Mouse (Mus musculus) telencephalon, adult 2 months (tissue): Measurements from ENCODE around the gene Ahcy.
"Not testable (repeated sequence)": the region's sequence is repeated elsewhere in the genome, so short reads cannot be mapped to it uniquely, and the experiment has no call there.

Experiments used
- DNase-seq: peaks from one replicate; pipeline ENCODE4 v3.0.0-alpha.2; 2011; ENCODE audit warnings: low read depth, low spot score

Gene Ahcy

DNA sequence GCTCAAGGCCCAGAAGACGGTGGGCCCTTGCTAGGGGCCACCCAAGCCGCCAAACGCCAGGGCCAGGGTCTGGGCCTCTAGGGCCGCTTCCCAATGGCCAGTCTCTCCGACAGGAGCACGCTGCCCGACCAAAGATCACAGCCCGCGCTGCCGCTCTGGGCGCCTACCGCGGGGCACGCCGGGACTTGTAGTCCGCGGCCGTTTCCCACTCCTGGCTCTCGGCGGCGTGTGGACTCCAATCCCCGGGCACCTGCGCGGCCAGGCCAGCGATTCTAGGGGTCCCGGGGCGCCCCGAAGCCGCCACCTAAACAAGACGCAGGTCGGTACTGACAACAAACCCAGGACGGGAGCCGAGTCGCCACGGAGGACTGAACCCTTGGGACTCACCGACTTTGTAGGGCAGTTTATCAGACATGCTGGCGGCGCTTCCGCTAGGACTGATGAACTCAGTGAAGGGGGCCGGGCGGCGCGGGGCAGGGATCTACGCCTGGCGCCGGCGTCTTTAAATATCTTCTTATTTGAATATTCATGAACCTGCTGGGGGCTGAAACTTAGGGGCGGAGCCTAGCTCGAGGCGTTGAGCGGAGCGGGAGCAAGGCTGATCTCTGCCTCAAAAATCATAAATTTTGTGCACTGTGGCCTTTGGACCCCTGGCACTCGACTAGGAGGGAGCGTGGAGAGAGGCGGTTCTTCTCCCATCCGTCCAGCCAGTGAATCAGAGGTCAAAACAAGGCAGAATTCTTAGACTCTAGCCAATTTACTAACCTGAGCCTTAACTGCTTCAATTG, at the start of gene Ahcy:
TSS of gene Ahcy (minus strand) at position 520 of the 788 bp plus-strand sequence.
- DNase-seq, result peak; percentile 82

DNA sequence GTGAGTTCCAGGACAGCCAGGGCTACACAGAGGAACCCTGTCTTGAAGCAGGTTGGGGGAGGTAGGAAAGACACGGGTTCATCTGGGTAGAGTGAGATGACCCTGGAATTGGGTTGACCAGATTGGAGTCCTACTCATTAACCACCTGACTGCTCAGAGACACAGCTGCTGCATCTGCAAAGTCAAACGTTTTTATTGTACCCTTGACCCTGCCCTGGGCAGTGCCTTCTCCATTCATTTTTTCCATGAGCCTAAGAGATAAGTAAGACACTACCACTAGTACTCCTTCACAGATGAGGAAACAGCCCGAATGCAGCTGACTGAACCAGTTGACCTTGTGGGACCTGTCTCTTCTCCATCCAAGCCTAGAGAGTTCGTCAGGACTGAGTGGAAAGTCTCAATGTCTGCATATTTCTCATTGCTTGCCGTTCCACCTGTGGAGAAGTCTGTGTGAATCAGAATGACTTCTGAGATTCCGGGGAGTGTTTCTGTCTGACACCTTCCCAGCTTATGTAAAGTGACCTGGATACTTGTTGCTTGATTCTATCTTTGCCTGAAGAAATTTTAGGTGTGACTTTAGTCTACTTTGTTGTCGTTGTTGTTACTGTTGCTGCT, 41.0 kb upstream of the Ahcy start:
- DNase-seq, result no peak

DNA sequence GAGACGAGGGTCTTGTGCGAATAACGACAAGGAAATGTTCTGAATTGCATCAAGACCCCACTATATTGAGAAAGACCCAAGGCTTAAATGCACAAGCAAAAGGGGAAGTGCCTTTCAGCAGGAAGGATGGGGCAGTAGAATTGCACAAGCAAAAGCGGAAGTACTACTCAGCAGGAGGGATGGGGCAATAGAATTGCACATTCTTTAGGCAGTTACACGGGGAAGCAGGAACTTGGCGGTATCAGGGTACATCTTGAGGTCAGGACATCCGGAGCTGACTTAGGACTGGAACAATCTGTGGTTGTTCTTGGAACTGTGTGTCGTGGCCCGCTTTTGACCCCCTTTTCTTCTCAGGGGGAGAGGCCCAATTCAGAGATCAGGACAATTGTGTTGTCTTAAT, 33.0 kb upstream of the Ahcy start:
- DNase-seq, result not testable (repeated sequence)

DNA sequence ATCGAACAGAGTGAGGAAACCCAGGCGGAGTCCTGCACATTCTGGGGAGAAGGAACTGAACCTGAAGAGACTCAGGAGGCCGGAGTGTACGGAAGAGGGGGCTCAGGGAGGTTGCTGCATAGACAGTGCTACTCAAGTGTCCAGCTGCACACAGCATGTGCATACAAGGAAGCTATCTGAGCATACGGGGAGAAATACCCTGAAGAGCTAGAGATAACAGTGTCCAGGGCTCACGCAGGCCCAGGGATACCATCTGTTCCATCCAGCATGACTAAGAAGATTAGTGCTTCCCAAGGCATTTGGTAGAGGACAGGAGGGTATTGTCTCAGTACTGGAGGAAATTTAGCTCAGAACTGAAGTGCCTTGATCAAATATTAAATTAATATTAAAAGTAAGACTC, 29.3 kb upstream of the Ahcy start:
- DNase-seq, result no peak

DNA sequence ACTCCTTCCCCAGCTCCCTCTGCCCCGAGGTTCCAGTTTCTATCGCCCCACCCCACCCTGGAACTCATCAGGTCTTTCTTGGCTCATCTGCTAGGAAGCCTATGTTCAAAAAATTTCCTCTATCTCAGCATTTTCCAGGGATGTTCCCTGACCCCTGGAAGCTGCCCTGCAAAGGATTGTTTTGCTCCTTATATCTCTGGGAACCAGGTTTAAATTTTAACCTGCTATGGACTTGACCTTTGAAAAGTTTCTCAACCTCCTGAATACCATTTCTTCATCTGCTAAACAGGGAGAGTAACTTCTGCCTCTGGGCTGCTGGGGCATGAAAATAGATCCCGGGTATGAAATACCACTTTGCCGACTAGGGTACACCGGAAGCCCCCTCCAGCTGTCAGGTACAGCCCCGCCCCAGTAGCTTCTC, 27.5 kb upstream of the Ahcy start:
- DNase-seq, result no peak

DNA sequence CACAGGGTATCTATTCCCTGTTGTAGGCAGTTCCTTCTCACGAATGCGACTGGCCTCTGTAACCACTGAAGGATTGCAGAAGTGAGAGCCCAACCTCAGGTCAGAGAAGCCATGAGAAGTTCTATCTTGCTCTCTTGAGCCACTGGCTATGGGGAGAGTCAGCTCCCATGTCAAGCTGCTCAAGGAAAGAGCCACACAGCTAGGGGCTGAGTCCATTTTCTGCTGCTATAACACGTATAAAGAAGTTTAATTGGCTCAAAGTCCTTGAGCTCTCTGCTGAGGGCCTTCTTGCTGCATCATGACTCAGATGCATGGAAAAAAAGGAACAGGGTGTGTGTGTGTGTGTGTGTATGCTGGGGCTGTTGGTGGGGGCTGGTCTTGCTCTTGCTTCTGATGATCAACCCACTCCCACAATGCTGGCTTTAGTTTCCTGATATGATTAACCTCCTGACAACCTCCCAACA, 26.5 kb upstream of the Ahcy start:
- DNase-seq, result no peak

DNA sequence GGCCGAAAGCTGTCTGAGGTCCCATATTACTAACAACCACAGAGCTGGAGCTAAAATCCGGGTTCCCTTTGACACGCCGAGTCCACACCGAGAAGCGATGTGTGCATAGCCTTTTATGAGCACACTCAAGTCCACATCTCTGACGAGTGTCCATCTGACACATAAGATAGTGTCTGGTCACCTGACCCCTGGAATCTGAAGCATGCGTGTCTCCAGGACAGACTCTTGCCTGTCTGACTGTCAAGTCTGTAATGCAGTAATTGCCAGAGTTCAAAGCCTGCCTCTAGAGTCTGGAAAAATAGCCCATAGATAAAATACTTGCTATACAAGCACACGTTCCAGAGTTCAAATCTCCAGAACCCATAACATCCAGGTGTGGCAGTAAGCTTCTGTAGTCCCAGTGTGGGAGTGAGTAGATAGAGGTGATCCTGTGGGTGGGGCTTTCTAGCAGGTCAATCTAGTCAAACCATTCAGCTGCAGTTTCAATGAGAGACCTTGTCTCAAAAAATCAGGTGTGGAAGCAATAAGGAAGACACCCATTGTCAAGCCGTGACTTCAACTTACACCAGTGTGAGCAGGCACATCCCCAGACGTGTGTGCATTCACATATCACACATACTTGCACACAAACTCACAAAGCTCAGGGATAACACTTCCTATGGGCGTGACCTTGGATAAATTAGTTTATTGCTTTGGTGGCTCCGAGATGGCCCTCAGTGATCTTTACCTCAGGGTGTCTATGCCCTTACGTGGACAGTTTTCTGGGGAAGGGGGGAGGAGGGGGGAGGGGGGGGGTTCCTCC, 25.9 kb upstream of the Ahcy start:
- no peak for DNase-seq

DNA sequence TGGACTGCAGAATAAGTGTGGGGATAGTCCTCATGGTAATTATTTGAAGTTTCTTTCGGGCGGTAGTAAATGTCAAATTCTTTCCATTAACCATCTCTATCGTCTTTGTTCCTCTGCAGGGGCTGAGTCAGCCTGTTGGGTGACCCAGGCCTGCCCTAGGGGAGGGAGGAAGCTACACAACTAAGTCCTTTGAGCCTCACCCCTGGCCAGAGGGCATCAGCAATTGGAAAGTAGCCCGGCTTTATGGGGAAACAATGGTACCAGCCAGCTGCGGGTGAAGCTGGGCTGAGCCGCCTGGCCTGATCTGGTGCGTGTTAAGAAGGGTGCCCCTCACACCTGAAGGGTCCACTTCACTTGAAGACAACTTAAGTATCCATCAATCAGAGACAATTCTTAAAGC, 25.1 kb upstream of the Ahcy start:
- peak; percentile 68 for DNase-seq

DNA sequence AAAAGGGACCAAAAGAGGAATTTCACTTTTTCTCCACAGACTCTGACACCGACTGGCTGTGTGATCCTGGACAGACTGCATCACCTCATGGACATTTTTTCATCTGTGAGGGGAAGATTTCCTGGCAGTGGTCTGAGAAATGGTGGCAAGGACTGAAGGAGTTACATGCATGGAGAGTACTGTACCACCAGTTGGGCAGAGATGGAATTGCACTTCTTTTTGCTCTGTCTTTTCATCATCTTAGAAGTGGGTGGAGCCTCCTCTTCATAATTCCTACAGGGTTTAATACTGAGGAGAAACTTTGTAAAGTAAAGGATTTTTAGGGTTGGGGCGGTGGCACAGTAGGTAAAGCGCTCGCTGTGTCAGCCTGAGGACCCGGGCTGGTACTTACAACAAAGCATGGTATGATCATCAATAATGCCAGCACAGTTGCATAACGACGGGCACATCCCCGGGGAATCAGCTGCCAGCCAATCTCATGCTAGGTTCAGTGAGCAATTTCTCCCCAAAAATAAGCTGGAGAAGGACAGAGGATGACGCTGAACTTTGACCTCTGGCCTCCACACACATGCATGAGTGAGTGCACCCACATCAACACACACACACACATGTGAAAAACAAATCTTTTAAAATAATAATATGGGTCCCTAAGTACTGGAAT, 24.6 kb upstream of the Ahcy start:
- DNase-seq, result no peak

DNA sequence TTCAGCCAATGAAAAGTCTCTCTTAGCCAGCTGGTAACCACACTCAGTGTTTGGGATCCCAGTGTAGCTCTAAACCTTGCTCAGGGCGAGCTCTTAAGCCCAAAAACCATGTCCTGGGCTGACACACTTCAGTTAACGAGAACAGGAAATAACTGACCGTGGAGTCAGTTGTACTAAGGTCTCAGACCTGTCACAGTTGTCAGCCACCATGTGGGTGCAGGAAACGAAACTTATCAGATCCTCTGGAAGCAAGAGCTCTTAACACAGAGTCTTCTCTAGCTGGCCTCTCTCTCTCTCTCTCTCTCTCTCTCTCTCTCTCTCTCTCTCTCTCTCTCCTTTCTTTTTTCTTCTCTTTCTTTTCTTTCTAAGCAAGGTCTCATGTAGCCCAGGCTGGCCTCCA, 19.1 kb upstream of the Ahcy start:
- DNase-seq, result no peak

DNA sequence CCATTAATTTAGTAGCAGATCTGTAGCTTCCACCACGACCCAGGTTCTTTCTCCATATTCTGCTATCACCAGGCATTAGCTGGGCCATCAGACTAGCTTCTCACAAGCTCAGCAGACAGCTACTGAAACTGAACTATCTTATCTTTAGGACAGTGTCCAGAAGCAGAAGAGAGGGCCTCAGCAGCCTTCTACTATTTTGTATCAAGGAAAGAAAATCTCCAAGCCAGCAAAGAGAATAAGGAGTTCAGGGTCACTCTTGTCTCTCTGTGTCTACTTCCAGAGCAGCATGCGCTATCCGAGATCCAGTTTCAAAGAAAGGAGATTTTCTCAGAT, 17.4 kb upstream of the Ahcy start:
- DNase-seq, result no peak

DNA sequence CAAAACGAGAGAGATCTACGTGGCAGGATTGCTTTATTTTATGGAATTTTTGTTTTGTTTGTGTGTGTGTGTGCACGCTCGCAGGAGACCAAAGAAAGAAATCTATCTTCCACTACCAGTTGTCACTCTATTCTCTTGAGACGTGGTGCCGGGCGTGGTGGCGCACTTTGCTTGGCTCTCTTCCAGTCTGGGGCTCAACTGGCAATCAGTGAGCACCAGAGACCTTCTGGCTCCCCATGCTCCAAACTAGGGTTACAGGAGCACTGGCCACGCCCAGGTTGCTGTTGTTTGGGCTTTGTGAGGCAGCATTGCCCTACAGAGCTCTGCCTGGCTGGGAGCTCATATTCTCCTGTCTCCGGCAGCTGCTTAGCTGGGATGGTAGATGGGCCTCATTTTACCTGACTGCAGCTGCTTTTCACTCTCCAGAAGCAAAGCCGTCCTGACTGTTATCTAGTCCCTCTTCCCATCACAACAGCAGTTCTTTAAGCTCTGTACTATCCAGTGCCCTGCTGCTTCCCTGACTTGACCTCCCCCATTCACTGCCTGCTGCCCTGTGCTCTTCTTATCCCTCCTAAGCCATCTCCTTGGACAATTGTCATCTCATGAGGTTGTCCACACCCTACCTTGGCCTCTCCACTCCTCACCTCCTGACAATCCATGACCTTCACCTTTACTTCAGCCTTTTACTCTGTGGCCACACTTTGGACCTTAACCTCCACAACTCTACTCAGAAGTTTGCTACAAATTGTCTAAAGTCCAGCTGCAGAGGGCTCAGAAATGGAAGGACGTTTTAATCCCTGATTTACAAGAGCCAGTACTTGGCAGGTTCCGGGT, 16.8 kb upstream of the Ahcy start:
- no peak for DNase-seq

DNA sequence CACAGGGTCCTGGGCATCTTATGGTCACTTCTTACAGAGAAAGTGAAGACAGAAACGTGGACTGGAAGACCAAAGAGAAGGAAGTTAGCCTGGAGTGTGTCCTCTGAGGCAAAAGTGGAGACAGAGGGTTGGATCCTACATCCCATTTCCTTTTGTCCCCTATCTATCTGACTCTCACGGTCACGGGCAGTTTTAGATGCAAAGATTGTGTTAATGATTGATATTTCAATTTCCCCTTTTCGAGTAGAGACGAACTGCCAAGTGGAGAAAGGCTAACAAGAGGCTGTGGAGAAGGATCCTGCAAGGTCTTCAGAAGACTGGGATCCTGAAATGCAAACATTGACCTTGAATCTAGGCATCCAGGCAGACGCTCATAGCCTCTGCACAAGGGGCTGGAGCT, 14.0 kb upstream of the Ahcy start:
- DNase-seq, result no peak

DNA sequence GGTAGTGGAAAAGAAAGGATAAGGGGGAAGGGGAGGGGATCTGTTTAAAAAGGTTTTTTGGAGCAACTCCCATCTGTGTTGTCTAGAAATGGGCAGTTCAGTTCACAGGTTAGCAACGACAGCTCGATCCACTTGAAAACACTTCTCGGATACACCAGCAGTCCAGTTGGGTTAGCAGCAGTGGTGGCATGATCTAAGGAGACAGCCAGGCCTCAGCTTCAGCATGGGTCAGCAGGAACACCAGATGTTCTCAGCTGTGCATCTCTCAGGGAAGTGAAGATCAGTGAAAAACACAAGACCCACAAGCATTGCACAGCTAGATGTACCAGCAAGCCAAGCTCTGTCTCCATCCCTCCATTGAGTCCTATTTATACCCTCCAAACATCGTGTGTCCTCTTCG, 12.0 kb upstream of the Ahcy start:
- no peak for DNase-seq

DNA sequence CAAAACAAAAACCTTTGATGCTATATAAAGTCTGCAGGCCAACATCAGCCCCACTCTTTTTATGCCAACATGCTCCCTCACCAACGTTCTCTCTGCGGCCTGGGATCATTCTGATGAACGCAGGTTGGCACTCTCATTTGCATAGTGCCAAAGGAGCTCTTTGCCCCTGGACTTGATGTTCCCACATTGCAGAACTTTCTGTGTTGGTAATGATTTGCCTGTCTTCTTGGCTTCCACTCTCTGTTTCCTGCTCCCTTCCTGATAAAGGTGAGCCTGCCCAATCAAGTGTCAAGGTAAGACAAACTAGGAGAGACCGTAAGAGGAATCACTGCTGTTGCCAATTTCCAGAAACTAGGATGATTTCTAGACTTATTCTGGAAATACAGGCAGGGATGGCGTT, 10.2 kb upstream of the Ahcy start:
- no peak for DNase-seq

DNA sequence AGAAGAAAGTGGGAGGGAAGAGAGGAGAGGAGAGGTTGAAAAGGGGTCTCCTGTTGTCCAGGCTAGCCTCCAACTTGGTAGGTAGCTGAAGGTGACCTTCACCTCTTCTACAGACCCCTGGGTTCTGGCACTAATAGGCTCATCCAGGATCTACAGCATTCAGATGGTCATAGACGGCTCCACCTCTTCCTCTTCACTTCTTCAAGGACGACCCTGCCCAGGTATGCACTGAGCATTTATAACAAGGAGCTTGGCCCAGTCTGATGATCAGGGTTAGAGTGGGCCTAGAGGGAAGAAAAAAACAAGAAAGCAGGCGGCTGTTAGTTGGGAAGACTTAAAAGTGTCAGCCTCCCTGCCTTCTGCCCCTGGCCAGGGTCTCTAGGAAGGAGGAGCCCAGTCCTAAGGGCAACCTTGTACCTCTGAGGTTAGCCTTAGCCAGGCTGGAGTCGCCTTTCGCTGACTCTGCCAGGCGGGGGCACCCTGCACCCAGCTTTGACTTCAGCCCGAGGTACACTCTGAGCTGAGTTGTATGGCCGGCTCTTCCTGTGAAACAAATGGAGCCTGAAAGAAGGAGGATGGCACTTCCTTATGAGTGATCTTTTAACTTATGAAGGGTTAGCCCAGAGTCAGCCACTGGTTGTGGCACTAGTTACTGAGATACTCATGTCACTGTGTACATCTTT, 8.0 kb upstream of the Ahcy start:
- DNase-seq, result no peak

DNA sequence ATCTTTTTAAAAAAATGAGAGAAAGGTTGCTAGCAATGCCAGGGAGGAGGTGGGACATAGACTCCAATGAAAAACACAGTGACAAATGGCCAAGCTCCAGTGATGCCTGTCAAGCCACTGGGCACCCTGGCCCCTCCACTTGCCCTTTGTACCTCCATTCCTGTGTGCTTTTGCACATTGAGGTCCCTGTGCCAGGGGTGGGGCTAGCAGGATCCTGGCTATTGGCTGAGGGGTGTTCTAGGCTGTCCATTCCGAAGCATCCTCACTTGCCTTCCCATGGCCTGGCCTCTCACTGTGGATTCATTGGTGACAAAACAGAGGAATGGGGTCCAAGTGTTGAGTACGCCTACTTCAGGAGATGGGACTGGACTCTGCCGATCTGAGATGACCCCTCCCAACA, 6.8 kb upstream of the Ahcy start:
- DNase-seq, result no peak

DNA sequence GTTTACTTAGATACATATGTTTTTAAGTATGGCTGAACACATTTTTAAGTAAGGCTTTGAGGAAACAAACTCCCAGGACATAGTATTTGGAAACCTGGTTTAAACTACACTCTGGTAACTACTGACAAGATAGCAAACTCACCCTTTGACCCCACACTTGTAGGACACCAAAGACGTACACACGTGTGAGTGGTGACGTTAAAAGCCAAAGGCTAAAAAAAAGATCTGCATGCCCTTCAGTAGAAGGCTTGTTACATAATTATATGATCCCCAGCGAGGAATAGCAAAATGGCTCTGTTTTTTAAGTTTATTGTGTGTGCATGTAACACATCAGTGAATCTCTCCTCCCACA, 5.9 kb upstream of the Ahcy start:
- no peak for DNase-seq

DNA sequence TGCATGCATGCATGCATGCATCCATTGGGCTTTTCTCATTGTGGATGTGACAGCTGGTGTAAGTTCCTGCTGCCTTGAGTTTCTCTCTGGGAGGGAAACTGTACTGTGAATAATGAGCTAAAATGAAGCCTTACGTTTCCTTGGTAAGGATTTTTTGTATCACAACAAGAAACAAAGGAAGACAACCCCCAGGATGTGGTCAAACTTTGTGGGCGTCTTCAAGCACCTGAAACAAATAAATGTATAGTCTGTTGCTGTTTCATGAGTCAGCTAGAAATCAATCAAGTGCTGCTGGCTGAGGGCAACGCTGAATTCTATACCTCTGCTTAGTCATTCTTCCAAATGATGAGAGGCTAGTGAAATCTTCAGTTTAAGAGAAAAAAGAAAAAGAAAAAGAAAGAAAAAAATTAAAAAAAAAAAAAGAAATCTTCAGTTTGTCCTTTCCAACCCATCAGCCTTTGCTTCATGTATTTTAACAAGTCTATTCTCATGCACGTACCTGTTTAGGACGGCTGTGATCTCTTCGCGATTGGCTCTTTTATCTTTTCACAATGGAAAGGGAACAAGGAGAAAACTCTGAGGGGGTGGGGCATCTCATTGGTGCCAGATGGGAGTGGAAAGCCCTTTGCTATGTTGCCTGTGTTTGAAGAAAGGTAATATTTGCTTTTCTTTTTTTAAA, 5.3 kb upstream of the Ahcy start:
- DNase-seq, result no peak

DNA sequence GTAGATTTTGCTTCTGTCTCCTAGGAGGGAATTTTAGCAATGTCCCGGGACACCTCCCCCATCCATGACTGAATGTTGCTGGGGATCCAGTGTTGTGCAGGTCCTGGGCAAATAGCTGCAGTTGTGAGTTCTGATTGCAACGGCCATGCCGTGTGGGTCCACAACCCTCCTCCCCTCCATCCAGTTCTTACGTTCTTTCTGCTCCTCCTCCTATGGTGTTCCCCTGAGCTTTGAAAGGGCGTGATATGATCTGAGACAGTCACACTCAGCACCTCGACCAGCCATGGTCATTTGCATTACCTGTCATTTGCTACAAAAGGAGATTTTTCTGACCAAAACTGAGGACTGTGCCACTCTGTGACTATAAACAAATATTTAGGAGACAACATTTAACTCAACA, 1.4 kb upstream of the Ahcy start:
- no peak for DNase-seq
